21 mouse cellular contexts compared by ENCODE assay signal in the genomic region with DNA sequence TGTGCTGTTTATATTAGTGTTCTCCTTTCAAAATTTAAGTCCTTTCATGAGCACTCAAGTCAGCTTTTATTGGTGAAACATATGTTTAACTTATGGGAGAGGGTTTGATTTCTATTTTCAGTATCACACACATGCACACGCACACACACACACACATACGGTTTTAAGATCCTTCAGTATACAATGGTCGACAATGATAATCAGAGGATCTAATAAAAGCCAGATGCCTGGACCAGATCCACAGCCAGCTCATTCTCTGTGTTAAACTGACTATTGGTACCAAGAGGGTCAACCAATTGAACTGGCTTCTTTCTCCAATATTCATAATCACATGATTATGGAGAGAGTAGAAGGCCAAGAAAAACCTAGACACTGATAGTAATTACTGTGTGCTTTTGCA. TPM values are rescaled to one million over a fixed set of nuclear protein-coding genes. Genes with fewer than 3 reads are reported as not detected.
"Had no signal": no experiment of that assay in that cellular context is flagged by ENCODE, and none has a peak within 500 bp of the region (broad histone marks: within the 10 kb centered on the region; RNA-seq: fewer than 3 reads in every experiment).

No protein-coding gene starts in this region.

- H3K4me3 ChIP-seq: neural tube, embryonic 13.5 days; neural tube, embryonic 15.5 days; stomach, embryonic 15.5 days had no signal

- H3K27ac ChIP-seq: neural tube, embryonic 13.5 days; neural tube, embryonic 15.5 days; stomach, embryonic 15.5 days; stomach, postnatal 0 days had no signal

- DNase-seq: retina, postnatal 1 day; right cerebral cortex, adult 18-20 months; right cerebral cortex, postnatal 14 days; right cerebral cortex, postnatal 25 days; right cerebral cortex, postnatal 4 days; spleen, adult 18-20 months; thymus, adult 18-20 months; thymus, adult 2 months; thymus, postnatal 14 days; thymus, postnatal 25 days; thymus, postnatal 36 days; thymus, postnatal 4 days had no signal

- H3K9me3 ChIP-seq: neural tube, embryonic 13.5 days; neural tube, embryonic 15.5 days; stomach, embryonic 15.5 days had no signal

- H3K36me3 ChIP-seq: neural tube, embryonic 13.5 days; neural tube, embryonic 15.5 days; stomach, embryonic 15.5 days had no signal

- H3K4me2 ChIP-seq: neural tube, embryonic 13.5 days; neural tube, embryonic 15.5 days; stomach, embryonic 15.5 days had no signal

- H3K27me3 ChIP-seq: neural tube, embryonic 13.5 days; neural tube, embryonic 15.5 days; stomach, embryonic 15.5 days had no signal

- H3K9ac ChIP-seq: neural tube, embryonic 13.5 days; neural tube, embryonic 15.5 days; stomach, embryonic 15.5 days had no signal

- H3K4me1 ChIP-seq: neural tube, embryonic 13.5 days; neural tube, embryonic 15.5 days; stomach, embryonic 15.5 days had no signal

RNA-seq across cellular contexts. Expression of gene Mmp7, which starts 3.8 kb away (rescaled TPM):
- total RNA-seq: neutrophil, adult 5-6 weeks had no signal
- polyA plus RNA-seq: neural tube, embryonic 13.5 days; neural tube, embryonic 14.5 days; neural tube, embryonic 15.5 days; spleen, adult 2 months; testis, adult 2 months; urinary bladder, adult 2 months had no signal
